Mouse (Mus musculus): ENCODE measurements at regions not wholly inside any gene's neighbourhood (a gene's known extent, or its start where the extent isn't known, plus 50 kb on each side); places are given as distances from the start of the nearest gene placed in this dataset.

GRCm38 (mm10) chr3:41332481-41332880, 223.1 kb upstream of the Jade1 start:
- no peaks in the 10 kb centered on the region for H3K9me3 ChIP-seq (replicated peaks)
- no peaks in the 10 kb centered on the region for H3K4me1 ChIP-seq (ENCODE audit: insufficient read depth, low read depth, low read length)
- TF ChIP-seq TAL1 (conservative IDR thresholded peaks at IDR 0.05; ENCODE audit: low read depth, low read length) (no peak), GATA1 (IDR thresholded peaks at IDR 0.05; ENCODE audit: borderline replicate concordance, low read length) (no peak), GATA2 (IDR thresholded peaks at IDR 0.05; ENCODE audit: borderline replicate concordance, low read depth, low read length) (no peak), POLR2AphosphoS5 (IDR thresholded peaks at IDR 0.05; ENCODE audit: insufficient replicate concordance, low read depth, low read length) (no peak), CTCF (IDR thresholded peaks at IDR 0.05; ENCODE audit: low read depth, low read length) (no peak)
- H3K27me3 ChIP-seq (ENCODE audit: insufficient read depth, low read length) = peaks cover 23% of the 10 kb centered on the region
- DNase-seq (ENCODE audit: low spot score) (no peak), ATAC-seq (ENCODE audit: extremely low read depth, insufficient number of reproducible peaks, low FRiP score, poor library complexity, severe bottlenecking) (no peak)
- no peak overlapping the region for H3K4me3 ChIP-seq (ENCODE audit: low read depth, low read length)
- H3K36me3 ChIP-seq (replicated peaks) = no peaks in the 10 kb centered on the region

- Histone ChIP-seq H3K4me3 (ENCODE audit: low read depth, low read length) (no peak overlapping the region), H3K27me3 (ENCODE audit: insufficient read depth, low read length) (peaks cover 28% of the 10 kb centered on the region), H3K4me1 (ENCODE audit: insufficient read depth, low read depth, low read length) (no peaks in the 10 kb centered on the region), H3K36me3 (replicated peaks) (no peaks in the 10 kb centered on the region), H3K9me3 (replicated peaks) (no peaks in the 10 kb centered on the region)
- no peak for DNase-seq (ENCODE audit: low spot score)
- ATAC-seq (ENCODE audit: extremely low read depth, insufficient number of reproducible peaks, low FRiP score, poor library complexity, severe bottlenecking) = no peak
- TF ChIP-seq CTCF (IDR thresholded peaks at IDR 0.05; ENCODE audit: low read depth, low read length) (no peak), POLR2AphosphoS5 (IDR thresholded peaks at IDR 0.05; ENCODE audit: insufficient replicate concordance, low read depth, low read length) (no peak), TAL1 (conservative IDR thresholded peaks at IDR 0.05; ENCODE audit: low read depth, low read length) (no peak), GATA1 (IDR thresholded peaks at IDR 0.05; ENCODE audit: borderline replicate concordance, low read length) (no peak), GATA2 (IDR thresholded peaks at IDR 0.05; ENCODE audit: borderline replicate concordance, low read depth, low read length) (no peak)
Observed at GRCm38 (mm10) chr3:41330356-41330755, 225.2 kb upstream of the Jade1 start.

GRCm38 (mm10) chr3:41328828-41329227, 226.7 kb upstream of the Jade1 start:
- DNase-seq (ENCODE audit: low spot score) (no peak), ATAC-seq (ENCODE audit: extremely low read depth, insufficient number of reproducible peaks, low FRiP score, poor library complexity, severe bottlenecking) (no peak)
- Histone ChIP-seq H3K27me3 (ENCODE audit: insufficient read depth, low read length) (peaks cover 28% of the 10 kb centered on the region), H3K9me3 (replicated peaks) (no peaks in the 10 kb centered on the region), H3K4me1 (ENCODE audit: insufficient read depth, low read depth, low read length) (no peaks in the 10 kb centered on the region), H3K36me3 (replicated peaks) (no peaks in the 10 kb centered on the region), H3K4me3 (ENCODE audit: low read depth, low read length) (no peak overlapping the region)
- no peak for TF ChIP-seq TAL1 (conservative IDR thresholded peaks at IDR 0.05; ENCODE audit: low read depth, low read length)
- no peak for TF ChIP-seq GATA2 (IDR thresholded peaks at IDR 0.05; ENCODE audit: borderline replicate concordance, low read depth, low read length)
- no peak for TF ChIP-seq CTCF (IDR thresholded peaks at IDR 0.05; ENCODE audit: low read depth, low read length)
- no peak for TF ChIP-seq POLR2AphosphoS5 (IDR thresholded peaks at IDR 0.05; ENCODE audit: insufficient replicate concordance, low read depth, low read length)
- TF ChIP-seq GATA1 (IDR thresholded peaks at IDR 0.05; ENCODE audit: borderline replicate concordance, low read length) = no peak

- no peak overlapping the region for H3K4me3 ChIP-seq (ENCODE audit: low read depth, low read length)
- TF ChIP-seq TAL1 (conservative IDR thresholded peaks at IDR 0.05; ENCODE audit: low read depth, low read length) (no peak), POLR2AphosphoS5 (IDR thresholded peaks at IDR 0.05; ENCODE audit: insufficient replicate concordance, low read depth, low read length) (no peak)
- H3K27me3 ChIP-seq (ENCODE audit: insufficient read depth, low read length) = peaks cover 22% of the 10 kb centered on the region
- no peaks in the 10 kb centered on the region for H3K9me3 ChIP-seq (replicated peaks)
- ATAC-seq (ENCODE audit: extremely low read depth, insufficient number of reproducible peaks, low FRiP score, poor library complexity, severe bottlenecking) = no peak
- H3K4me1 ChIP-seq (ENCODE audit: insufficient read depth, low read depth, low read length) = no peaks in the 10 kb centered on the region
- no peaks in the 10 kb centered on the region for H3K36me3 ChIP-seq (replicated peaks)
- DNase-seq (ENCODE audit: low spot score) = no peak
Observed at GRCm38 (mm10) chr3:41326211-41327104, 229.1 kb upstream of the Jade1 start.

- peaks cover 13% of the 10 kb centered on the region for H3K27me3 ChIP-seq (ENCODE audit: insufficient read depth, low read length)
- ATAC-seq (ENCODE audit: extremely low read depth, insufficient number of reproducible peaks, low FRiP score, poor library complexity, severe bottlenecking) = no peak
- no peaks in the 10 kb centered on the region for H3K4me1 ChIP-seq (ENCODE audit: insufficient read depth, low read depth, low read length)
- no peak for DNase-seq (ENCODE audit: low spot score)
- H3K4me3 ChIP-seq (ENCODE audit: low read depth, low read length) = no peak overlapping the region
- no peaks in the 10 kb centered on the region for H3K9me3 ChIP-seq (replicated peaks)
- no peak for TF ChIP-seq CTCF (IDR thresholded peaks at IDR 0.05; ENCODE audit: low read depth, low read length)
- no peak for TF ChIP-seq POLR2AphosphoS5 (IDR thresholded peaks at IDR 0.05; ENCODE audit: insufficient replicate concordance, low read depth, low read length)
- TF ChIP-seq TAL1 (conservative IDR thresholded peaks at IDR 0.05; ENCODE audit: low read depth, low read length) = no peak
- no peak for TF ChIP-seq GATA2 (IDR thresholded peaks at IDR 0.05; ENCODE audit: borderline replicate concordance, low read depth, low read length)
- no peak for TF ChIP-seq GATA1 (IDR thresholded peaks at IDR 0.05; ENCODE audit: borderline replicate concordance, low read length)
- H3K36me3 ChIP-seq (replicated peaks) = no peaks in the 10 kb centered on the region
Observed at GRCm38 (mm10) chr3:41321808-41322207, 233.7 kb upstream of the Jade1 start.

GRCm38 (mm10) chr3:41319214-41319856, 236.2 kb upstream of the Jade1 start:
- no peak for DNase-seq (ENCODE audit: low spot score)
- H3K4me1 ChIP-seq (ENCODE audit: insufficient read depth, low read depth, low read length) = no peaks in the 10 kb centered on the region
- H3K9me3 ChIP-seq (replicated peaks) = no peaks in the 10 kb centered on the region
- no peak for ATAC-seq (ENCODE audit: extremely low read depth, insufficient number of reproducible peaks, low FRiP score, poor library complexity, severe bottlenecking)
- H3K36me3 ChIP-seq (replicated peaks) = no peaks in the 10 kb centered on the region
- H3K4me3 ChIP-seq (ENCODE audit: low read depth, low read length) = no peak overlapping the region
- no peak for TF ChIP-seq CTCF (IDR thresholded peaks at IDR 0.05; ENCODE audit: low read depth, low read length)
- no peak for TF ChIP-seq GATA1 (IDR thresholded peaks at IDR 0.05; ENCODE audit: borderline replicate concordance, low read length)
- no peak for TF ChIP-seq TAL1 (conservative IDR thresholded peaks at IDR 0.05; ENCODE audit: low read depth, low read length)
- TF ChIP-seq POLR2AphosphoS5 (IDR thresholded peaks at IDR 0.05; ENCODE audit: insufficient replicate concordance, low read depth, low read length) = no peak
- no peak for TF ChIP-seq GATA2 (IDR thresholded peaks at IDR 0.05; ENCODE audit: borderline replicate concordance, low read depth, low read length)
- H3K27me3 ChIP-seq (ENCODE audit: insufficient read depth, low read length) = peaks cover 8% of the 10 kb centered on the region; the same call in 1 of the 2 replicates
